Mouse (Mus musculus): ENCODE results near the gene Cacna1c. TPM values are rescaled to one million over a fixed set of nuclear protein-coding genes. Genes with fewer than 3 reads are reported as not detected.

The Cacna1c gene
- total RNA-seq (2014; rRNA removed): 36.2 and 43.3 TPM in 2 replicates
- 3.2 and 4.2 TPM in 2 replicates for polyA plus RNA-seq (2015; fragmentation: Nextera tagmentation; extraction: Ambion mirVana)

GRCm38 (mm10) chr6:119196382-119197305 lies at the start of gene Cacna1c:
TSS of gene Cacna1c (minus strand) at chr6:119196418.
- Histone ChIP-seq H3K4me1 (ENCODE audit: insufficient read depth) (peaks cover 5% of the 10 kb centered on the region; the same call in 1 of the 2 replicates), H3K4me2 (ENCODE audit: low read depth) (no peak within 1 kb of the TSS), H3K9me3 (ENCODE audit: low read length) (no peaks in the 10 kb centered on the region), H3K27ac (ENCODE audit: low read depth, low read length) (no peak within 1 kb of the TSS), H3K27me3 (ENCODE audit: insufficient read depth, low read length) (no peaks in the 10 kb centered on the region), H3K9ac (no peak within 1 kb of the TSS), H3K36me3 (ENCODE audit: insufficient read depth) (peaks cover 30% of the 10 kb centered on the region), H3K4me3 (ENCODE audit: low read depth, low read length) (no peak within 1 kb of the TSS)
- ATAC-seq (no peak), DNase-seq (no peak)
- TF ChIP-seq CTCF (IDR thresholded peaks at IDR 0.05; ENCODE audit: low read depth): no peak
- WGBS: 60% methylated on average over 17 of the region's 17 CpGs

DNA sequence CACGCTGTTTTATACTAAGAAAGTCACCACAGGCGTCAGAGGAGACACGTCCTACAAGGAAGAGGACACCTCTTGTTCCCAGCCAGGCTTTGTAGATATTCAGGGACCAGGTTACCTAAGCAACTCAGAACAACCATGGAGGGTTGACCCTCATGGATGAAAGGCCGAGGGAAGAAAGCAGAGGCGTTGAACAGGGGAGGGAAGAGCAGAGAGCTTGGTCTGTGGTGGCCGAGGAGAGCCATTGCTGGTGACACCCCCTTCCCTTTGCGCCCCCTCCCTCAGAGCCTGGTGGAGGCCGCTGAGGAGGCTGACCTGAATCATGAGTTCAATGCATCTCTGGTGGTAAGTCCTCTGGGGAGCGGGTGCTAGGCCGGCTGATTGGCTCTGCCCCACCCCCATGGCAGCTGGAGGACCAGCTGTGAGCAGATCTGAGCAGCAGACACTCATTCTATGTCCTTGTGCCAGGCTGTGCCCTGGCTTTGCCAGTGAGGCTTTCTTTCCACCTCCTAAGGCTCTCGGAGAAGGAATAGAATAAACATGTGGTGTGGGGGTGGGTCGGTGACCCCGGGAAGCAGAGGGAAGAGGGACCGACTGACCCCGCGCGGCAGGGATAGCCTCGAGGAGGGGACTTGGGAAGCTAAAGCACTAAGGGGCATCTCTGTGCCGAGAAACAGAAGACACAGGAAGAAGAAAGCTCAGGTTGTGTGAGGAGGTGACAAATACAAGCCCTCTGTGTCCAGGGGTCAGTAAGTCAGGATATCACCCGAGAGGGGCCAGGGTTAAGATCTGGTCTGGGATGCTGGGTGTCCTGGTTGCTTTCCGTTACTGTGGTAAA lies 44.9 kb upstream of the Cacna1c start:
- Histone ChIP-seq H3K27me3 (ENCODE audit: insufficient read depth, low read length) (no peaks in the 10 kb centered on the region), H3K27ac (ENCODE audit: low read depth, low read length) (no peak overlapping the region), H3K36me3 (ENCODE audit: insufficient read depth) (no peaks in the 10 kb centered on the region), H3K9me3 (ENCODE audit: low read length) (no peaks in the 10 kb centered on the region), H3K4me1 (ENCODE audit: insufficient read depth) (no peaks in the 10 kb centered on the region), H3K4me2 (ENCODE audit: low read depth) (no peak overlapping the region), H3K4me3 (ENCODE audit: low read depth, low read length) (no peak overlapping the region), H3K9ac (no peak overlapping the region)
- DNase-seq (no peak), ATAC-seq (peak; percentile 32; the same call in 1 of the 2 replicates)
- 74% methylated on average over 21 of the region's 21 CpGs for WGBS
- no peak for TF ChIP-seq CTCF (IDR thresholded peaks at IDR 0.05; ENCODE audit: low read depth)

- Histone ChIP-seq H3K4me2 (ENCODE audit: low read depth) (no peak overlapping the region), H3K9me3 (ENCODE audit: low read length) (no peaks in the 10 kb centered on the region), H3K36me3 (ENCODE audit: insufficient read depth) (no peaks in the 10 kb centered on the region), H3K4me1 (ENCODE audit: insufficient read depth) (no peaks in the 10 kb centered on the region), H3K9ac (no peak overlapping the region), H3K27me3 (ENCODE audit: insufficient read depth, low read length) (no peaks in the 10 kb centered on the region), H3K4me3 (ENCODE audit: low read depth, low read length) (no peak overlapping the region), H3K27ac (ENCODE audit: low read depth, low read length) (no peak overlapping the region)
- no peak for ATAC-seq
- WGBS: 86% methylated on average over 7 of the region's 7 CpGs
- TF ChIP-seq CTCF (IDR thresholded peaks at IDR 0.05; ENCODE audit: low read depth): no peak
- no peak for DNase-seq
Observed at GRCm38 (mm10) chr6:119240256-119240655, 44.0 kb upstream of the Cacna1c start.

DNA sequence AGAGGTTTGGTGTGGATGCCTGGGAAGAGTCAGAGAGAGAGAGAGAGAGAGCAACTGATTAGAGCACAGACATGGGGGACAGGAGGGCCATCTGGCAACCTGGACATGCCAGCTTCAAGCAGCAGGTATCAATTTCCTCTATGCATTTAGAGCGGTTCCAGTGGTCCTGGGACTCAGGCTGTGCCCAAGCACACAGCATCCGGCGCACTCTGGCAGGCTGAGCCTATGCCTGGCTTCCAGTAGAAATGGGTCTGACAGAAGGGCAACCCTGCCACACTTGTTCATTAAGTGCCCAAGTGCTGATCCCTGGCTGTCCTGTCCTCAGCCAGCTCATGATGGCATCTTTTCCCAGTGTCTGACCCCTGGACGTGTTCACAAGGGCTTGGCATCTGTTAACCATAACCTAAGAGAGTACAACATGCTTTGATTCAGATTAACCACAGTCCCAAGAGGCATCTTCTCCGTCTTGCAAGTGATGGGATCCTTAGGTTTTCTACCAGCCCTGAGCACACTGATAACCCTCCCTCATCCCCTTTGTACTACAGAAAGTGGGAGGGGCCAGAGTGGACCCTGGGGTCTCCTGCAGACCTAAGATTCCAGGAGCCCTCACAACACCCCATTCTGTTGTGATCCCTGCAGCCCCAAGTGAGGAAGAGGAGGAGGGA lies 43.3 kb upstream of the Cacna1c start:
- Histone ChIP-seq H3K36me3 (ENCODE audit: insufficient read depth) (no peaks in the 10 kb centered on the region), H3K27me3 (ENCODE audit: insufficient read depth, low read length) (no peaks in the 10 kb centered on the region), H3K4me2 (ENCODE audit: low read depth) (no peak overlapping the region), H3K9ac (no peak overlapping the region), H3K4me1 (ENCODE audit: insufficient read depth) (no peaks in the 10 kb centered on the region), H3K9me3 (ENCODE audit: low read length) (no peaks in the 10 kb centered on the region), H3K27ac (ENCODE audit: low read depth, low read length) (no peak overlapping the region), H3K4me3 (ENCODE audit: low read depth, low read length) (no peak overlapping the region)
- 84% methylated on average over 5 of the region's 5 CpGs for WGBS
- DNase-seq (no peak), ATAC-seq (no peak)
- TF ChIP-seq CTCF (IDR thresholded peaks at IDR 0.05; ENCODE audit: low read depth): no peak

GRCm38 (mm10) chr6:119237427-119237989 lies 41.3 kb upstream of the Cacna1c start:
- DNase-seq (peak; percentile 83), ATAC-seq (peak; percentile 95)
- Histone ChIP-seq H3K27ac (ENCODE audit: low read depth, low read length) (peak overlapping the region; percentile 6; the same call in 1 of the 2 replicates), H3K4me2 (ENCODE audit: low read depth) (no peak overlapping the region), H3K9ac (no peak overlapping the region), H3K4me1 (ENCODE audit: insufficient read depth) (no peaks in the 10 kb centered on the region), H3K36me3 (ENCODE audit: insufficient read depth) (no peaks in the 10 kb centered on the region), H3K27me3 (ENCODE audit: insufficient read depth, low read length) (no peaks in the 10 kb centered on the region), H3K9me3 (ENCODE audit: low read length) (no peaks in the 10 kb centered on the region), H3K4me3 (ENCODE audit: low read depth, low read length) (no peak overlapping the region)
- peak; percentile 31; the same call in 1 of the 2 replicates for TF ChIP-seq CTCF (IDR thresholded peaks at IDR 0.05; ENCODE audit: low read depth)
- 19% methylated on average over 8 of the region's 8 CpGs for WGBS

GRCm38 (mm10) chr6:119236241-119236640 lies 40.0 kb upstream of the Cacna1c start, which contains the start of gene Cacna2d4:
TSS of gene Cacna2d4 (plus strand) at chr6:119236526.
- Histone ChIP-seq H3K9ac (no peak within 1 kb of the TSS), H3K27me3 (ENCODE audit: insufficient read depth, low read length) (no peaks in the 10 kb centered on the region), H3K27ac (ENCODE audit: low read depth, low read length) (0 out of 2 replicates have a peak within 1 kb of the TSS, but pooled peaks have one; percentile 29), H3K4me1 (ENCODE audit: insufficient read depth) (no peaks in the 10 kb centered on the region), H3K36me3 (ENCODE audit: insufficient read depth) (no peaks in the 10 kb centered on the region), H3K4me2 (ENCODE audit: low read depth) (no peak within 1 kb of the TSS), H3K4me3 (ENCODE audit: low read depth, low read length) (no peak within 1 kb of the TSS), H3K9me3 (ENCODE audit: low read length) (no peaks in the 10 kb centered on the region)
- no peak for TF ChIP-seq CTCF (IDR thresholded peaks at IDR 0.05; ENCODE audit: low read depth)
- 57% methylated on average over 1 of the region's 1 CpGs for WGBS
- ATAC-seq (no peak), DNase-seq (no peak)

Measured in forebrain, postnatal 0 days (tissue).